Mouse (Mus musculus) monocyte, adult 5-6 weeks (primary cell): ENCODE measurements around the gene Tpt1. TPM values are rescaled to one million over a fixed set of nuclear protein-coding genes. Genes with fewer than 3 reads are reported as not detected.

ENCODE experiments used
- ATAC-seq: fragments of 153-309, 156-312 bp; replicated peaks from 2 replicates; pipeline ENCODE4 v1.8.0; 2017; ENCODE audit warnings: mild to moderate bottlenecking; ENCODE audit not compliant: low TSS enrichment, insufficient number of reproducible peaks, severe bottlenecking, poor library complexity, low FRiP score
- total RNA-seq: library from RNA; stranded (forward); fragments of 200-1000, 200-491, 200-594 nt; gene quantifications from 3 replicates; pipeline ENCODE4 v1.2.3, GENCODE M21; 2017

Tpt1 gene
- total RNA-seq, 1 experiment from 2014 or later, result 2,093 TPM

DNA sequence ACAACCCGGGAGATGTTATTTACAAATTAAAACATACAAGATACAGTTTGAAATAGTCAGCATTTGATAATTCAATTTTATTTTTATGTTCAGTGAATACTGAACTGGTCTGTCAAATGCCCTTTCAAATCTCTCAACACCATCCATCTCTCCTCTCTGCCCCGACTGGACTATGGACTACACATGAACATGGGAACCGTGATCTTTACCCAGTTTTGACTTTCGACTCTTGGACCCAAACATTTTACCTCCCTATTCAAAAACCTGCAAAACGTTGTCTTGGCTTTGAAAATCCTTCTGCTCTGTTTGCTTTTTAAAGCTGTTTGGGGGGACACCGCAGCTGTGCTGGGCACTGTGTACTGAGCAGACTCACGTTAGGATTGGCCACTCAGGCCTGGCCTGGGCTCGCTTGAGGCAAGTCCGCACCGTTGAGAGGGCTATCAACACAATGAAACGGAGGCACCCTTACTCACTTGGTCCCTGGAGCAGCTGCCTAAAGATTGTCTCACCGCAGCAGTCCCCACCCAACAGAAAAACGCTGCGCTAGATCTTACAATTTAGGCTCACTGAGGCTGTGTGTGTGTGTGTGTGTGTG, 25.0 kb downstream of the Tpt1 start:
- ATAC-seq, result no peak

- ATAC-seq, result no peak
Observed at GRCm38 (mm10) chr14:75870631-75871030, 25.7 kb downstream of the Tpt1 start.

- no peak for ATAC-seq
Observed at GRCm38 (mm10) chr14:75871111-75871510, 26.2 kb downstream of the Tpt1 start.

- ATAC-seq, result no peak
Observed at GRCm38 (mm10) chr14:75871750-75872149, 26.9 kb downstream of the Tpt1 start.

GRCm38 (mm10) chr14:75873612-75874011, 28.7 kb downstream of the Tpt1 start:
- ATAC-seq, result no peak

DNA sequence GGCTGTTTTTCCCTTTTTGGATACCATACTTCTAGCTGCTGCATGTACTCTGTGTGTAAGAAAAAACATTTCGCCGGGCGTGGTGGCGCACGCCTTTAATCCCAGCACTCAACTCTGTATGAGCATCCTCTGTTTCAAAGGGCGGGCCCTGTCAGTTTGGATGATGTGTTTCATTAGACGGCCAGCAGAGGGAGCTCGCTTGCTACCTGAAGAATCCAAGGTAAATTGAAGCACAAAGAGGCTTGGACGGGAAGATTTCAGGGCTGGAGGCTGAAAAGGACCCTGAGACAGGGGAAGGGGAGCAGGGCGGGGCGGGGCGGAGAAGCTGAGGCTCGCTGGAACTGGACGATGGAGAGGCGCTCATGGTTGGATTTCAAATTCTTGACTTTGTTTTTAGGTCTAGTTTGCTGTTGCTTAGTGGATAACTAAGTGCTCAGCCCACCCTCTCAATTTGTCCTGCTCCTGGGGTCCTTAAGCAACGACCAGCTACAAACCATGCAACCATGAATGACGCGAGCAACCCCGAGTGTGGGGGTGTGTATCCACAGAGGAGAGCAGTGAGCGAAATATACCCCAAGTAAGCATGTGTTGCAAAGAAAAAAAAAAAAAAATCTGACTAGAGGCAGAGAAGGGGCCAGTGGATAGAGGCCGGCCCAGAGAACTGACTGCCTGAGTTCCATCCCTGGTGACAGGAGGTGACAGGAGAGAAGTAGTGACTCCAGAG, 31.6 kb downstream of the Tpt1 start:
- ATAC-seq, result peak; percentile 69

- ATAC-seq, result 0 out of 2 replicates have a peak, but pooled peaks have one; percentile 40
Observed at GRCm38 (mm10) chr14:75877297-75877696, 32.4 kb downstream of the Tpt1 start.

GRCm38 (mm10) chr14:75878980-75879379, 34.1 kb downstream of the Tpt1 start:
- no peak for ATAC-seq

DNA sequence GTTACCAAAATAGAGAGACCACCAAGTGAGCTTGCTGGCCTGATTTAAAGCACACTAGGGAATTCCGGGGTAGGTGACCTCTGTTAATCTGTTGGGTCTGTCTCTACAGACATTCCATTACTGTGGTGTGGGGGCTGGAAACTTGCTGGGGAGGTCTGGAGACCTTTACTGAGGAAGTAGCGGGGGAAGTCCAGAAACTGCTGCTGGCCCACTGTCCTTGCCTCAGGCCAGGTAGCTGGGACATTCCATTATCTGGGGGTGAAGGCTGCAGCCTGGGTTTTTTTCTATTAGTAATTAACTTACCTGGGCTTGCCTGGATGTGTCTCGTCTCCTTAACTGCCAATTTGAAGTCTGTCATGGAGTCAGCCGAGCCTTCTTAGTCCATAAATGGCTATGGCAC, 37.0 kb downstream of the Tpt1 start:
- ATAC-seq, result no peak

- no peak for ATAC-seq
Observed at GRCm38 (mm10) chr14:75883330-75883729, 38.4 kb downstream of the Tpt1 start.

- no peak for ATAC-seq
Observed at GRCm38 (mm10) chr14:75883873-75884272, 39.0 kb downstream of the Tpt1 start.

DNA sequence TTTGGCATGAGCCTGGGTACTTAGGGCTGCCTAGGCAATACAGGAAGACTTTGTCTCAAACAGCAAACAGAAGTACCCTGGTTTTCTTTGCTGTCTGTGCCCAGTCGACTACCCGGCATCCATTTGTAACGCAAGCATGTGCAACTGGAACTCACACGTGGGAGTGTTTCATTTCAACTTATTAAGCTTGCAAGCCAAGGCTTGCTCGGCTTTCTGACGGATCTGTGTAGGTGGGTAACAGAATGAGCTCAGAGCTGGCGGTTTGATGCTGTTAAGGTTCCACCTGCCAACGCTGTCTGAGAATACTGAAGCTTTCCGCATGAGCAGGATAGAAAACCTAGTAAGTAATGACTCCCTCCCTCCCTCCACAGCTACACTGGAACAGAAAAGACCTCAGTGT, 47.2 kb downstream of the Tpt1 start:
- ATAC-seq, result no peak

Other genes with a start within 250 kb of the Tpt1 start
- gene Erich6b, start 202.8 kb upstream of the Tpt1 start, total RNA-seq, result not detected in 3 replicates
- gene Cog3, start 90.6 kb upstream of the Tpt1 start, total RNA-seq, result 30.0 to 44.2 TPM (median 41.3 TPM) in 3 replicates
- 22.8 to 36.1 TPM (median 24.3 TPM) in 3 replicates for gene Slc25a30, start 58.1 kb upstream of the Tpt1 start, total RNA-seq
- gene Kctd4, start 109.9 kb downstream of the Tpt1 start, total RNA-seq, result 0.29 TPM in 1 of 3 replicates, not detected in the others
- gene Gtf2f2, start 165.8 kb downstream of the Tpt1 start, total RNA-seq, result 51.1 to 70.9 TPM (median 53.0 TPM) in 3 replicates